Mouse (Mus musculus) small intestine, adult 2 months (tissue): Measurements from ENCODE around the gene Cxcl14. TPM values are rescaled to one million over a fixed set of nuclear protein-coding genes. Genes with fewer than 3 reads are reported as not detected.

Experiments used
- H3K27ac ChIP-seq: fragments of 200-500 bp; 2 replicates; pipeline ENCODE4 v1.5.1; 2012; ENCODE audit warnings: low read depth, low read length, control low read depth, inconsistent platforms; ENCODE audit not compliant: insufficient read depth
- H3K27me3 ChIP-seq: fragments of 200-500 bp; 2 replicates; pipeline ENCODE4 v1.6.1; 2012; ENCODE audit warnings: mild to moderate bottlenecking, moderate library complexity, low read length, inconsistent platforms; ENCODE audit not compliant: control insufficient read depth, insufficient read depth
- H3K36me3 ChIP-seq: fragments of 200-500 bp; 2 replicates; pipeline ENCODE4 v1.6.1; 2012; ENCODE audit warnings: mild to moderate bottlenecking, low read length, control low read depth, inconsistent platforms; ENCODE audit not compliant: control insufficient read depth, insufficient read depth
- H3K4me1 ChIP-seq: fragments of 200-500 bp; 2 replicates; pipeline ENCODE4 v1.6.1; 2012; ENCODE audit warnings: low read length, inconsistent platforms, mixed read lengths; ENCODE audit not compliant: control insufficient read depth, insufficient read depth, insufficient read length
- H3K4me3 ChIP-seq: fragments of 200-500 bp; 2 replicates; pipeline ENCODE4 v1.5.1; 2012; ENCODE audit warnings: low read depth, mild to moderate bottlenecking, control low read depth, inconsistent platforms, low read length, moderate library complexity
- CTCF ChIP-seq: fragments of 200-500 bp; IDR thresholded peaks from 2 replicates; pipeline ENCODE4 v1.5.1; 2012; ENCODE audit warnings: low read depth, mild to moderate bottlenecking, control low read depth, inconsistent platforms, low read length, moderate library complexity, mixed read lengths; ENCODE audit not compliant: insufficient replicate concordance, insufficient read length; ENCODE audit errors: extremely low read depth
- POLR2A ChIP-seq: fragments of 200-500 bp; IDR thresholded peaks from 2 replicates; pipeline ENCODE4 v1.6.1; 2012; ENCODE audit warnings: low read depth, mild to moderate bottlenecking, control low read depth, inconsistent platforms, low read length, moderate library complexity
- WGBS: fragments of 180-500 bp; shearing (Covaris S2); methylation state at CpG from one replicate; pipeline ENCODE4 v1.1.7; 2018; 5-methylcytosine and 5-hydroxymethylcytosine counted together
- polyA plus RNA-seq: library from polyadenylated mRNA; depleted of rRNA; stranded (reverse); fragments of >200 nt; gene quantifications from 2 replicates; pipeline ENCODE4 v1.2.3, GENCODE M21; 2012; rRNA removed

The Cxcl14 gene
- polyA plus RNA-seq, 1 experiment = 68.8 TPM

DNA sequence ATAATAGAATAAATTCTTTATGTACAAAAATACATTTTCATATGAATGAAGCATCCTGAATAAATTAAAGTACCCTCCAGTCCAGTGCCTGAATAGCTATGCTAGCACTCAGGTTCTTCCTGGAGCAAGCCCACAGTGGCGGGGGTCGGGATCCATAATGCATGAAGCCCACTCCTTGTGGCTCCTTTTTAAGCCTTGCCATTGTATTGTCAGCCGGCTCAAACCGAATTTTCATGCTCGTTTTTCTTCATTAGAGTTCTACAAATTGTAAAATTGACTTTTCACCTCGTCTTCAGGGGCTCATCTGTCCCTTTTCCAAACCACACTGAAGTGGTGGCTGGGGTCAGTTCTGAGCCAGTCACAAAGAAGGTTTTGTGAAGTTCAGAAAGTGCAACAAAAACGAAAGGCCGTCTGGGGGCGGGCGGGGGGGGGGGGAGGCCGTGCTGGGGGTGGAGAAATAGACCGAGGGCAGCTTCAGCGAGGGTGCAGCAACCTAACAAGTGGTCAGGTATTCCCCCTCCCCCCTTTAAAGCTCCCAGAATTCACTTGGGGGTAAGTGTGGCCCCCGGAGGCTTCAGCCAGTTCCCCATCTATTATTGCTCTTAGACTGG is 45.7 kb downstream of the Cxcl14 start:
- peaks cover 3% of the 10 kb centered on the region; the same call in 1 of the 2 replicates for H3K4me1 ChIP-seq
- no peak overlapping the region for H3K4me3 ChIP-seq
- no peak overlapping the region for H3K27ac ChIP-seq
- no peaks in the 10 kb centered on the region for H3K36me3 ChIP-seq
- no peak for TF ChIP-seq POLR2A
- TF ChIP-seq CTCF = no peak
- H3K27me3 ChIP-seq = peaks cover 67% of the 10 kb centered on the region
- 5% methylated on average over 14 of the region's 14 CpGs for WGBS

DNA sequence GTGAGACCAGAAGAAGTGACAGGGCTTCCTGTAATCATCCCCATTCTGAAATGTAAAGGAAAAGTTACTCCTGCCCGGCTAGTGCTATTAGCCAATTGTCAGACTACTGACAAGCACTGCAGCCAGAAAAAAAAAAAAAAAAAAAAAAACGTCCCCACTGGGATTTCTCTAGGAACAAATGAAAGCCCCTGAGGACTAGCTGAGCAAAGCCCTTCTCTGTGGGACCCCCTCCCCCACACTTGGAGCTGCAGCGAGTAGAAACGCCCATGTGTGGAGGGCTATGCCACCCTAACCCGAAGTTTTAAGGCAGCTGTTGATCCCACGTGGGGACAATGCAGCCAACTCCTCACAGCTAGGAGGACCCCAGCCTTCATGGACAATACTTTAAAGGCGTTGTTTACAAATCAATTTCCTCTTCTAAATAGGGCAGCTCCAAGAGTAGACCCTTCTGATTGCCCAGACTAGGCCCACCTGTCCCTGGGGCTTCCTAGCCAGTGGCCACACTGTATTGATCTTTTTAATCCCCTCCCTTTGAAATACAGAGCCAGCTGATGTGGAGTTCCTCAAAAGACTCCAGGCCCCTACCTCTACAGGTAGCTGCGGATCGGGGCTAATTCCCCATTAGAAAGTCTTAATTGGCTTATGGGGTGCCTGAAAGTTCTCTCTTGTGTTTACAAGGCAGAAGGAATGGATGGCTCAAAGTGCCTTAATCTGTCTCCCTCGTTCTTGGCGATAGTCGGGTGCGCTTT is 46.6 kb downstream of the Cxcl14 start:
- no peaks in the 10 kb centered on the region for H3K36me3 ChIP-seq
- H3K27ac ChIP-seq = no peak overlapping the region
- TF ChIP-seq POLR2A = no peak
- H3K4me1 ChIP-seq = peaks cover 3% of the 10 kb centered on the region; the same call in 1 of the 2 replicates
- no peak overlapping the region for H3K4me3 ChIP-seq
- H3K27me3 ChIP-seq = peaks cover 66% of the 10 kb centered on the region
- WGBS = 4% methylated on average over 13 of the region's 13 CpGs

DNA sequence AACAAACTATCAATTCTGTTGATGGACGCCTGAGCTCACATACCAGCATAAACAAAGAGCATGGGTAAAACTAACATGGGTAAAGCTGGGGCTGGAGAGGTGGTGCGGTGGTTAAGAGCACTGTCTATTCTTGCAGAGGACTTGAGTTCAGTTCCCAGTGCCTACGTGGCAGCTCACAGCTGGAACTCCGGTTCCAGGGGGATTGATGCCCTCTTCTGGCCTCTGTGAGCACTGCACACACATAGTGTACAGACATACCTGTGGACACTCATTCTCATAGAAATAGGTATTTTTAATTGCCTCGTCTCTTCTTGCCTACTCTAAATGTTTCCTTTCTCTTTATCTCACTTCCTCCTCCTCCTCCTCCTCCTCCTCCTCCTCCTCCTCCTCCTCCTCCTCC is 53.2 kb downstream of the Cxcl14 start:
- no peaks in the 10 kb centered on the region for H3K36me3 ChIP-seq
- TF ChIP-seq CTCF (no peak), POLR2A (no peak)
- no peak overlapping the region for H3K27ac ChIP-seq
- H3K4me3 ChIP-seq = no peak overlapping the region
- H3K27me3 ChIP-seq = peaks cover 12% of the 10 kb centered on the region
- no peaks in the 10 kb centered on the region for H3K4me1 ChIP-seq
- 82% methylated on average over 5 of the region's 5 CpGs for WGBS

DNA sequence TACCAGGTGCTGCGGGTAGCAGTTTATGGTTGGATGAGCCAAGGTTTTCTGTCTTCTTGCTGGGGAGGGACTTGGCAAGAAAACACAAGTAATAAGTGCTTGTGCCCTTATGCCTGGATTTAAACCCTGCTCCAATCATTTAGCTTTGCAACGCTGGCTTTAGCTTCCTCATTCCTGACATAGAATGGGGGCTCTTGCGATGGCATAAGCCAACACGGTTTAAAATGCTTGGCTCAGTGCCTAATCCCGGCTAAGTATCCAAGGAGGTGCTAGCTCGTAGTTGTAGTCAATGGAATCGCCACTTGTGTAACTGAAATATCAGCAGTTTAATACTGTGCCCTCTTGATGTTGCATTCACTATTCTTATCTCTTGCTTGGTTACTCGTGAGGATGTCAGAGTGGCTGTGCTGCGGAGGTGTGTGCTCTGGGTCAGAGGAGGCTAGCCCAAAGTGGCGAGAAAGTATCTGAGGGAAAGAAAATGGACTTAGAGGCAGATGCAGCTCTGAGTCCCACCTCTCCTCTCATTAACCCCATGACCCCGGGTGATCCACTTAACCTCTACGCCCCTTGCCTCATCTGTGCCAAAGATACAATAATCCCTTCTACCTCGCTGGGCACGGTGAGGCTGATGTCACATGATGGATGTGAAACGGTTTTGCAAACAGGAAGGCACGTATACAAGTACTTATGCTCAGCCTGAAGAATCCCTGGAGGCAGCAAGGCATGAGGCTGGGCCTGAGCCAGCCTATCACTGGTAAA is 56.2 kb downstream of the Cxcl14 start:
- no peaks in the 10 kb centered on the region for H3K36me3 ChIP-seq
- no peak overlapping the region for H3K4me3 ChIP-seq
- H3K27ac ChIP-seq = no peak overlapping the region
- H3K4me1 ChIP-seq = no peaks in the 10 kb centered on the region
- TF ChIP-seq POLR2A (no peak), CTCF (no peak)
- no peaks in the 10 kb centered on the region; the same call in 1 of the 2 replicates for H3K27me3 ChIP-seq
- 46% methylated on average over 16 of the region's 16 CpGs for WGBS

Other genes starting within 250 kb of the Cxcl14 start
- gene H2afy, start 160.2 kb downstream of the Cxcl14 start, polyA plus RNA-seq = 59.8 and 93.3 TPM in 2 replicates
- 4.6 and 8.2 TPM in 2 replicates for gene Tifab, start 117.7 kb downstream of the Cxcl14 start, polyA plus RNA-seq
- gene Neurog1, start 44.4 kb downstream of the Cxcl14 start, polyA plus RNA-seq = not detected in 2 replicates
- not detected in 2 replicates for gene Gm3045, start 130.0 kb upstream of the Cxcl14 start, polyA plus RNA-seq
- gene Slc25a48, start 141.8 kb upstream of the Cxcl14 start, polyA plus RNA-seq = 0.25 and 0.43 TPM in 2 replicates
- not detected in 2 replicates for gene Il9, start 185.7 kb upstream of the Cxcl14 start, polyA plus RNA-seq
- 0.60 and 2.2 TPM in 2 replicates for gene Fbxl21, start 225.9 kb upstream of the Cxcl14 start, polyA plus RNA-seq